Mouse (Mus musculus): ENCODE results near the gene Cst8. TPM values are rescaled to one million over a fixed set of nuclear protein-coding genes. Genes with fewer than 3 reads are reported as not detected.
"Not testable (repeated sequence)": the region's sequence is repeated elsewhere in the genome, so short reads cannot be mapped to it uniquely, and the experiment has no call there.

Gene Cst8
- 0.11 TPM in 1 of 2 replicates, not detected in the other for polyA plus RNA-seq (2012; rRNA removed)

DNA sequence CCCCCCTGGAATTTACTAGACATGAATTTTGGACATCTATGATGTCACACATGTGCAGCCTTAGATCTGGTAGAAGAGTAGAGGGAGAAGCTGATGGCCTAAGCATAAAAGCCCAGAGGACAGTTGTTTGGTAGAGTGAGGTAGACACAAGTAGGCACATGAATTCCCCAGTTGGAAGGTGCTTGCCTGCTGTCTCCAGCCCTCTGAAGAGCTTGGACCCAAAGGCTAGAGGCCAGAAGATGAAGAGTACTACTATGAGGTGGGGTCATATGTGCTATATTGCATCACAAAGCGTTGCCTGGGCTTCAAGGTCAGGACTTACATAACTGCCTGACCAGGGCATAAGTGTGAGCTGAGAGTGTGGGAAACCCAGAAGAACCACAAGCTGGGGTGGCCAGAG lies at the start of gene Cst8:
Cst8 (plus strand) TSS at position 301 of the 400 bp plus-strand sequence.
- no peaks in the 10 kb centered on the region for H3K36me3 ChIP-seq (ENCODE audit: control insufficient read depth, insufficient read depth, low read length)
- 80% methylated on average over 1 of the region's 1 CpGs for WGBS
- H3K4me3 ChIP-seq (ENCODE audit: insufficient read depth, low read depth, low read length) = no peak within 1 kb of the TSS
- no peaks in the 10 kb centered on the region for H3K27me3 ChIP-seq (replicated peaks; ENCODE audit: control insufficient read depth, insufficient read depth, low read length)
- no peak for DNase-seq
- H3K4me1 ChIP-seq (ENCODE audit: control insufficient read depth, insufficient read depth, low read length) = no peaks in the 10 kb centered on the region
- H3K27ac ChIP-seq (ENCODE audit: insufficient read depth, low read depth, low read length) = no peak within 1 kb of the TSS
- no peak for TF ChIP-seq POLR2A (IDR thresholded peaks at IDR 0.05; ENCODE audit: low read depth, low read length)
- no peak for TF ChIP-seq CTCF (conservative IDR thresholded peaks at IDR 0.05; ENCODE audit: insufficient read depth, insufficient read length, low read depth, low read length)

DNA sequence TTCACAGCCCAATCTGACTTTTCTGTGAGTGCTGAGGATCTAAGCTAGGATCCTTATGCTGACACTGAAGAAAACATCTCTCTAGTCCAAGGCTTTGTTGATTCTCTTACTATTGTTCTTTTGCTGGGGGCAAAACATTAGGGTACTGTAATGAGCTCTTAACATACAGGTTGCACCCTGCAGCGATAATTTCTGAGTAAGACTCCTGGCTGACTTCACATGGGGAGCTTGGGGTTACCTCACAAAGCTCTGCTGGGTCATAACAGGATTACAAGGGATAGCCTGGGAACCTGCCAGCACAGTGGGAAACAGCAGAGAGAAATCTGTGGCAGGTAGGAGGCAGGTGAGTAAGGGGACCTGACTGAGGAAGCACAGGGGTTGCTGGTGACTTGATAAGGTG lies 48.5 kb upstream of the Cst8 start, which contains the start of gene Cstl1:
Cstl1 (plus strand) TSS at position 301 of the 400 bp plus-strand sequence.
- no peaks in the 10 kb centered on the region for H3K27me3 ChIP-seq (replicated peaks; ENCODE audit: control insufficient read depth, insufficient read depth, low read length)
- no peak within 1 kb of the TSS for H3K4me3 ChIP-seq (ENCODE audit: insufficient read depth, low read depth, low read length)
- TF ChIP-seq CTCF (conservative IDR thresholded peaks at IDR 0.05; ENCODE audit: insufficient read depth, insufficient read length, low read depth, low read length) = no peak
- 77% methylated on average over 1 of the region's 1 CpGs for WGBS
- no peak within 1 kb of the TSS for H3K27ac ChIP-seq (ENCODE audit: insufficient read depth, low read depth, low read length)
- no peak for DNase-seq
- peaks cover 3% of the 10 kb centered on the region; the same call in 1 of the 2 replicates for H3K4me1 ChIP-seq (ENCODE audit: control insufficient read depth, insufficient read depth, low read length)
- no peaks in the 10 kb centered on the region for H3K36me3 ChIP-seq (ENCODE audit: control insufficient read depth, insufficient read depth, low read length)

DNA sequence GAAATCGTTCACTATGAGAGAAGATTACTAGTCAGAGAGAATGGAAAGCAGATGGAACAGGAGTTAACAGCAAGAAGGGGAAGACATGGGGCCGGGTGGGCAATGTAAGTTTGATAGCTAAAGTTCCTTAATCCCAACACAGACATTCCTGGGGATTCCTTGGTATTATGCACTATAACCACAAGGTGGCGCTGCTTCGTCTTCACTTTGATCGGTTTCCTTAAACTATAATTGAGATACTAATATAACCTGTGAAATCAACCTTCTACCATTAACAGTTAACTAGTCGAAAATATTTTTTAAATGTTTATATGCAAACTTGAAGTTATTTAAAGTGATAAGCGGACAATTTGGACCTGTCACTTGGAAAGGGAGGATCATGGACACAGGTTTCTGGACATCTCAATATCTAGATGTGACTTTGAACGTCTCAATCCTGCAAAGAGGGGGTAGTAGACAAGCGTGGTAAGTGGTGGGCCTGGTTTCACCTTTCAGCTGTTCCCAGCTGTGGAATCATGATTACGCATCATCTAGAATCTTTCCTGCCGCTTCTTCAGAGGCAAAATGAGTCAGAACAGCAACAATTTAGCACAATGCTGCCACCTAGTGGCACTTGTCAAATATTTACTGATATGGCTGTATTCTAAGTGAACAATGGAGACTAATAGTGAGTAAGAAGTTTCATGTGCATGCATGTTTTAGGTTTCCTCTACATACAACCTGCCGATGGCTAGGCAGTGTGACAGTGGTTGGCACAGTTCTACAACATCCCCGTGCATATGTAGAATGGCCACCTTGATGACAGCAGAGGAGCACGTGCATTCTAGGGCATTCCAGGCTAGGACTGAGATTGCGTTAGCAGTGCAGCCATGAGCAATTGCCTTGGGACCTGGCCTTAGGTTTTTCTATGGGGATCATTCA lies 46.4 kb upstream of the Cst8 start:
- WGBS = 15% methylated on average over 15 of the region's 15 CpGs

DNA sequence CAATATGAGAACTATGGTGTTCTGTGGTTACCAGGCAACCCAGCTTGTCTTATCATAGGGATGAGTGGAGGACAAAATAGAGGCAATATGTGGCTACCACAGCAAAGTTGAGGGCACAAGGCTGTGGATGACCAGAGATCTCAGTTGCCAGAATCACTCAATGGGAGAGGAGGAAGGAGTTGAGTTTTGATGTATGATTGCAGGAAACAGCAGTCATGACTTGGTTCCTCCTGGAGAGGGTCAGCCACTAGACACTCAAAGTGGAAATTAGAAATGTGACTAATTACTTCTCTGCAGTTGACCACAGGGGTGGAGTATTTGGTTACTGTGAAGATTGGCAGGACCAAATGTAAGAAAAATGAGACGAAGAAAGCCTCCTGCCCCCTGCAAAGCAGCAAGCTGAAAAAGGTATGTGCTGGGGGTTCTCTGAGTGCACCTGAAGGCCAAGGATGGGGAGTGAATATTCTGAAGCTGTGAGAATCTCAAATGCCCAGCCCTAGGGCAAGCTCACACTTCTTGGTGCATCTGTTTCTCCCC lies 44.2 kb upstream of the Cst8 start:
- no peak overlapping the region for H3K27ac ChIP-seq (ENCODE audit: insufficient read depth, low read depth, low read length)
- H3K4me1 ChIP-seq (ENCODE audit: control insufficient read depth, insufficient read depth, low read length) = peaks cover 3% of the 10 kb centered on the region; the same call in 1 of the 2 replicates
- no peak for TF ChIP-seq POLR2A (IDR thresholded peaks at IDR 0.05; ENCODE audit: low read depth, low read length)
- no peak for TF ChIP-seq CTCF (conservative IDR thresholded peaks at IDR 0.05; ENCODE audit: insufficient read depth, insufficient read length, low read depth, low read length)
- no peaks in the 10 kb centered on the region for H3K27me3 ChIP-seq (replicated peaks; ENCODE audit: control insufficient read depth, insufficient read depth, low read length)
- DNase-seq = no peak
- no peaks in the 10 kb centered on the region for H3K36me3 ChIP-seq (ENCODE audit: control insufficient read depth, insufficient read depth, low read length)
- 29% methylated on average over 1 of the region's 1 CpGs for WGBS
- H3K4me3 ChIP-seq (ENCODE audit: insufficient read depth, low read depth, low read length) = no peak overlapping the region

More for the DNA sequence above, 46.4 kb upstream of the Cst8 start:
- peak; percentile 26; the same call in 1 of the 2 replicates for TF ChIP-seq CTCF (conservative IDR thresholded peaks at IDR 0.05; ENCODE audit: insufficient read depth, insufficient read length, low read depth, low read length)
- no peak for TF ChIP-seq POLR2A (IDR thresholded peaks at IDR 0.05; ENCODE audit: low read depth, low read length)
- Histone ChIP-seq H3K36me3 (ENCODE audit: control insufficient read depth, insufficient read depth, low read length) (no peaks in the 10 kb centered on the region), H3K4me3 (ENCODE audit: insufficient read depth, low read depth, low read length) (peak overlapping the region; percentile 59), H3K4me1 (ENCODE audit: control insufficient read depth, insufficient read depth, low read length) (peaks cover 3% of the 10 kb centered on the region; the same call in 1 of the 2 replicates), H3K27me3 (replicated peaks; ENCODE audit: control insufficient read depth, insufficient read depth, low read length) (no peaks in the 10 kb centered on the region), H3K27ac (ENCODE audit: insufficient read depth, low read depth, low read length) (no peak overlapping the region)
- peak; percentile 86 for DNase-seq

DNA sequence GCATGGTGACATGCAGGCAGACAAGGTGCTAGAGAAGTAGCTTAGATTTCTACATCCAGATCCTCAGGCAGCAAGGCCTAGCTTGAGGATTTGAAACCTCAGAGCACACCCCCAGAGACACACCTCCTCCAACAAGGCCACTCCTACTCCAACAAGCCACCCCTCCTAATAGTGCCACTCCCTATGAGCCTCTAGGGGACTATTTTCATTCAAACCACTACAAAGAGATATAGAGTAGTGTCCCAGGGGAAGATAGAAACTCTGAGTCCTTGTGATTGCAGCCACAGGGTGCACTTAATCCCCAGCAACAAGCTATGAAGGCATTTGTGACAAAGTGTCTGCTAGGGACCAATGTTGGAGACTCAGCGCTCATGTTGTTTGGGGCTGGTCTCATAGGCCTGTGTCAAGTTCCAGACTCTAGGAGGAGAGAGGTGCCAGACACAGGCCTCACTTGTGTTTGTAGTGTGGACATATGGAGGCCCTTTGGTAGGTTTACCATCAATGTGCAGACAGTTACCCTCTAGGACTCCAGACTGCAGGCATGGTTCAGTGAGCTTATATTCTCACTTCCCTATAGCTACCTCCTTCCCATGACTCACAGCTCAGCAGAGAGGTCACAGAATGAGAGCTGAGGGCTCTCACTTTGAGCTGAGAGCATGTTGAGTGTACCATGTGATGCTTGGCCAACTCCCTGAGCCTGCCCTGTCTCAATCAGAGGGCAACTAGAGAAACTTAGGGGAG lies 34.8 kb upstream of the Cst8 start:
- Histone ChIP-seq H3K27me3 (replicated peaks; ENCODE audit: control insufficient read depth, insufficient read depth, low read length) (no peaks in the 10 kb centered on the region; the same call in 1 of the 2 replicates), H3K36me3 (ENCODE audit: control insufficient read depth, insufficient read depth, low read length) (no peaks in the 10 kb centered on the region), H3K27ac (ENCODE audit: insufficient read depth, low read depth, low read length) (no peak overlapping the region), H3K4me1 (ENCODE audit: control insufficient read depth, insufficient read depth, low read length) (no peaks in the 10 kb centered on the region), H3K4me3 (ENCODE audit: insufficient read depth, low read depth, low read length) (no peak overlapping the region)
- TF ChIP-seq CTCF (conservative IDR thresholded peaks at IDR 0.05; ENCODE audit: insufficient read depth, insufficient read length, low read depth, low read length) (no peak), POLR2A (IDR thresholded peaks at IDR 0.05; ENCODE audit: low read depth, low read length) (no peak)
- 98% methylated on average over 1 of the region's 1 CpGs for WGBS
- DNase-seq = no peak

DNA sequence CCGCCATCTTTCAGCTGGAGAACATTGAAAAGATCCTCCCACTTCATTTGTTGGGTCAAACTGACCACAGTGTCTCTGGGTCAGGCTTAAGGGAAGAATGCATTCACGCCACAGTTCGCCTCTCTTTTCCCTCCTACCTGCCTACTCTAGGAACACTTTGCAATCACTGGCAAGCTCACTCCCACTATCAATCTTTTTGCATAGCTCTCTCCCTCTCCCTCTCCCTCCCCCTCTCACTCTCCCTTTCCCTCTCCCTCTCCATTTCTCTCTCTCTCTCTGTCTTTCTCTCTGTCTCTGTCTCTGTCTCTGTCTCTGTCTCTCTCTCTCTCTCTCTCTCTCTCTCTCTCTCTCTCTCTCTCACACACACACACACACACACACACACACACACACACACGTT lies 27.2 kb upstream of the Cst8 start, which contains the start of gene Cst11:
Cst11 (minus strand) TSS at position 101 of the 400 bp plus-strand sequence.
- H3K27me3 ChIP-seq (replicated peaks; ENCODE audit: control insufficient read depth, insufficient read depth, low read length); DNase-seq; H3K4me3 ChIP-seq (ENCODE audit: insufficient read depth, low read depth, low read length); H3K36me3 ChIP-seq (ENCODE audit: control insufficient read depth, insufficient read depth, low read length); H3K27ac ChIP-seq (ENCODE audit: insufficient read depth, low read depth, low read length); H3K4me1 ChIP-seq (ENCODE audit: control insufficient read depth, insufficient read depth, low read length): not testable (repeated sequence)
- 80% methylated on average over 4 of the region's 4 CpGs for WGBS

Data from kidney, adult 2 months (tissue).